Mouse (Mus musculus): Measurements from ENCODE around the gene Ltbp1. TPM values are rescaled to one million over a fixed set of nuclear protein-coding genes. Genes with fewer than 3 reads are reported as not detected.
"Not testable (repeated sequence)": the region's sequence is repeated elsewhere in the genome, so short reads cannot be mapped to it uniquely, and the experiment has no call there.

Gene Ltbp1
- polyA plus RNA-seq, 1 experiment from 2014 or later, result 2.5 TPM

GRCm38 (mm10) chr17:75122584-75123282 is 117.4 kb downstream of the Ltbp1 start:
- 80% methylated on average over 8 of the region's 8 CpGs for WGBS
- H3K4me1 ChIP-seq (ENCODE audit: control insufficient read depth, insufficient read depth, low read length), result no peaks in the 10 kb centered on the region
- ATAC-seq (ENCODE audit: low FRiP score, low TSS enrichment) (no peak), DNase-seq (peak; percentile 27)
- H3K9me3 ChIP-seq (ENCODE audit: control insufficient read depth, low read length), result no peaks in the 10 kb centered on the region
- H3K9ac ChIP-seq (replicated peaks; ENCODE audit: low read length), result no peak overlapping the region
- H3K4me3 ChIP-seq (replicated peaks; ENCODE audit: low read depth, low read length), result no peak overlapping the region
- H3K27me3 ChIP-seq (ENCODE audit: control insufficient read depth, insufficient read depth, low read length), result no peaks in the 10 kb centered on the region
- no peak overlapping the region for H3K4me2 ChIP-seq (ENCODE audit: low read length)
- no peaks in the 10 kb centered on the region for H3K36me3 ChIP-seq (ENCODE audit: control insufficient read depth, insufficient read depth, low read length)
- no peak overlapping the region for H3K27ac ChIP-seq (replicated peaks; ENCODE audit: low read depth, low read length)

- no peak overlapping the region for H3K27ac ChIP-seq (replicated peaks; ENCODE audit: low read depth, low read length)
- H3K27me3 ChIP-seq (ENCODE audit: control insufficient read depth, insufficient read depth, low read length), result no peaks in the 10 kb centered on the region
- DNase-seq (no peak), ATAC-seq (ENCODE audit: low FRiP score, low TSS enrichment) (no peak)
- H3K36me3 ChIP-seq (ENCODE audit: control insufficient read depth, insufficient read depth, low read length), result no peaks in the 10 kb centered on the region
- H3K9me3 ChIP-seq (ENCODE audit: control insufficient read depth, low read length), result no peaks in the 10 kb centered on the region
- WGBS, result 60% methylated on average over 8 of the region's 8 CpGs
- H3K4me2 ChIP-seq (ENCODE audit: low read length), result no peak overlapping the region
- no peaks in the 10 kb centered on the region for H3K4me1 ChIP-seq (ENCODE audit: control insufficient read depth, insufficient read depth, low read length)
- H3K4me3 ChIP-seq (replicated peaks; ENCODE audit: low read depth, low read length), result no peak overlapping the region
- H3K9ac ChIP-seq (replicated peaks; ENCODE audit: low read length), result no peak overlapping the region
These were observed 123.1 kb downstream of the Ltbp1 start for GRCm38 (mm10) chr17:75128337-75128935.

GRCm38 (mm10) chr17:75133983-75134382 is 128.6 kb downstream of the Ltbp1 start:
- no peak overlapping the region for H3K4me3 ChIP-seq (replicated peaks; ENCODE audit: low read depth, low read length)
- WGBS, result 89% methylated on average over 4 of the region's 4 CpGs
- H3K27me3 ChIP-seq (ENCODE audit: control insufficient read depth, insufficient read depth, low read length), result no peaks in the 10 kb centered on the region
- ATAC-seq (ENCODE audit: low FRiP score, low TSS enrichment), result no peak
- H3K9me3 ChIP-seq (ENCODE audit: control insufficient read depth, low read length), result no peaks in the 10 kb centered on the region
- H3K27ac ChIP-seq (replicated peaks; ENCODE audit: low read depth, low read length), result no peak overlapping the region
- H3K4me2 ChIP-seq (ENCODE audit: low read length), result no peak overlapping the region
- H3K9ac ChIP-seq (replicated peaks; ENCODE audit: low read length), result no peak overlapping the region
- DNase-seq, result no peak
- no peaks in the 10 kb centered on the region for H3K36me3 ChIP-seq (ENCODE audit: control insufficient read depth, insufficient read depth, low read length)
- no peaks in the 10 kb centered on the region for H3K4me1 ChIP-seq (ENCODE audit: control insufficient read depth, insufficient read depth, low read length)

GRCm38 (mm10) chr17:75139731-75140130 is 134.4 kb downstream of the Ltbp1 start:
- Histone ChIP-seq H3K4me2 (ENCODE audit: low read length) (no peak overlapping the region), H3K4me1 (ENCODE audit: control insufficient read depth, insufficient read depth, low read length) (no peaks in the 10 kb centered on the region), H3K9ac (replicated peaks; ENCODE audit: low read length) (no peak overlapping the region), H3K27me3 (ENCODE audit: control insufficient read depth, insufficient read depth, low read length) (no peaks in the 10 kb centered on the region), H3K9me3 (ENCODE audit: control insufficient read depth, low read length) (no peaks in the 10 kb centered on the region), H3K4me3 (replicated peaks; ENCODE audit: low read depth, low read length) (no peak overlapping the region), H3K27ac (replicated peaks; ENCODE audit: low read depth, low read length) (no peak overlapping the region), H3K36me3 (ENCODE audit: control insufficient read depth, insufficient read depth, low read length) (no peaks in the 10 kb centered on the region)
- DNase-seq (no peak), ATAC-seq (ENCODE audit: low FRiP score, low TSS enrichment) (no peak)
- WGBS, result 93% methylated on average over 2 of the region's 2 CpGs

GRCm38 (mm10) chr17:75142845-75143244 is 137.5 kb downstream of the Ltbp1 start:
- ATAC-seq (ENCODE audit: low FRiP score, low TSS enrichment); H3K27me3 ChIP-seq (ENCODE audit: control insufficient read depth, insufficient read depth, low read length); H3K27ac ChIP-seq (replicated peaks; ENCODE audit: low read depth, low read length); H3K36me3 ChIP-seq (ENCODE audit: control insufficient read depth, insufficient read depth, low read length); H3K4me2 ChIP-seq (ENCODE audit: low read length); H3K9me3 ChIP-seq (ENCODE audit: control insufficient read depth, low read length); H3K4me1 ChIP-seq (ENCODE audit: control insufficient read depth, insufficient read depth, low read length); DNase-seq; H3K4me3 ChIP-seq (replicated peaks; ENCODE audit: low read depth, low read length); H3K9ac ChIP-seq (replicated peaks; ENCODE audit: low read length): not testable (repeated sequence)
- WGBS, result 95% methylated on average over 7 of the region's 7 CpGs

- Histone ChIP-seq H3K9me3 (ENCODE audit: control insufficient read depth, low read length) (no peaks in the 10 kb centered on the region), H3K4me2 (ENCODE audit: low read length) (no peak overlapping the region), H3K4me3 (replicated peaks; ENCODE audit: low read depth, low read length) (no peak overlapping the region), H3K36me3 (ENCODE audit: control insufficient read depth, insufficient read depth, low read length) (no peaks in the 10 kb centered on the region), H3K4me1 (ENCODE audit: control insufficient read depth, insufficient read depth, low read length) (no peaks in the 10 kb centered on the region), H3K27me3 (ENCODE audit: control insufficient read depth, insufficient read depth, low read length) (no peaks in the 10 kb centered on the region), H3K27ac (replicated peaks; ENCODE audit: low read depth, low read length) (no peak overlapping the region), H3K9ac (replicated peaks; ENCODE audit: low read length) (no peak overlapping the region)
- 14% methylated on average over 6 of the region's 6 CpGs for WGBS
- ATAC-seq (ENCODE audit: low FRiP score, low TSS enrichment) (no peak), DNase-seq (no peak)
These were observed 138.6 kb downstream of the Ltbp1 start for GRCm38 (mm10) chr17:75143927-75144326.

GRCm38 (mm10) chr17:75147218-75147617 is 141.8 kb downstream of the Ltbp1 start:
- WGBS, result 90% methylated on average over 4 of the region's 4 CpGs
- Histone ChIP-seq H3K36me3 (ENCODE audit: control insufficient read depth, insufficient read depth, low read length) (no peaks in the 10 kb centered on the region), H3K9ac (replicated peaks; ENCODE audit: low read length) (no peak overlapping the region), H3K27me3 (ENCODE audit: control insufficient read depth, insufficient read depth, low read length) (no peaks in the 10 kb centered on the region), H3K9me3 (ENCODE audit: control insufficient read depth, low read length) (no peaks in the 10 kb centered on the region), H3K4me1 (ENCODE audit: control insufficient read depth, insufficient read depth, low read length) (no peaks in the 10 kb centered on the region), H3K4me3 (replicated peaks; ENCODE audit: low read depth, low read length) (no peak overlapping the region), H3K27ac (replicated peaks; ENCODE audit: low read depth, low read length) (no peak overlapping the region), H3K4me2 (ENCODE audit: low read length) (no peak overlapping the region)
- ATAC-seq (ENCODE audit: low FRiP score, low TSS enrichment) (no peak), DNase-seq (no peak)

GRCm38 (mm10) chr17:75151800-75152199 is 146.4 kb downstream of the Ltbp1 start:
- Histone ChIP-seq H3K27me3 (ENCODE audit: control insufficient read depth, insufficient read depth, low read length) (no peaks in the 10 kb centered on the region), H3K4me1 (ENCODE audit: control insufficient read depth, insufficient read depth, low read length) (no peaks in the 10 kb centered on the region), H3K36me3 (ENCODE audit: control insufficient read depth, insufficient read depth, low read length) (no peaks in the 10 kb centered on the region), H3K4me2 (ENCODE audit: low read length) (no peak overlapping the region), H3K9me3 (ENCODE audit: control insufficient read depth, low read length) (no peaks in the 10 kb centered on the region), H3K9ac (replicated peaks; ENCODE audit: low read length) (no peak overlapping the region), H3K4me3 (replicated peaks; ENCODE audit: low read depth, low read length) (no peak overlapping the region), H3K27ac (replicated peaks; ENCODE audit: low read depth, low read length) (no peak overlapping the region)
- 70% methylated on average over 9 of the region's 9 CpGs for WGBS
- no peak for DNase-seq
- ATAC-seq (ENCODE audit: low FRiP score, low TSS enrichment), result no peak

- no peaks in the 10 kb centered on the region for H3K4me1 ChIP-seq (ENCODE audit: control insufficient read depth, insufficient read depth, low read length)
- no peak overlapping the region for H3K4me2 ChIP-seq (ENCODE audit: low read length)
- ATAC-seq (ENCODE audit: low FRiP score, low TSS enrichment), result no peak
- WGBS, result 75% methylated on average over 6 of the region's 6 CpGs
- no peaks in the 10 kb centered on the region for H3K9me3 ChIP-seq (ENCODE audit: control insufficient read depth, low read length)
- no peak overlapping the region for H3K27ac ChIP-seq (replicated peaks; ENCODE audit: low read depth, low read length)
- no peaks in the 10 kb centered on the region for H3K27me3 ChIP-seq (ENCODE audit: control insufficient read depth, insufficient read depth, low read length)
- DNase-seq, result no peak
- no peak overlapping the region for H3K4me3 ChIP-seq (replicated peaks; ENCODE audit: low read depth, low read length)
- no peaks in the 10 kb centered on the region for H3K36me3 ChIP-seq (ENCODE audit: control insufficient read depth, insufficient read depth, low read length)
- H3K9ac ChIP-seq (replicated peaks; ENCODE audit: low read length), result no peak overlapping the region
These were observed 147.7 kb downstream of the Ltbp1 start for GRCm38 (mm10) chr17:75153088-75153487.

Data from midbrain, embryonic 14.5 days (tissue).